Mouse (Mus musculus): ENCODE data around the gene Fdxr. TPM values are rescaled to one million over a fixed set of nuclear protein-coding genes. Genes with fewer than 3 reads are reported as not detected.

The Fdxr gene
- polyA plus RNA-seq (2014; fragmentation: Illumina TruSeq; extraction: RNeasy Lipid Tissue Mini Kit (QIAGEN cat#74804); ENCODE audit: low read depth, low replicate concordance) = 5.7 TPM

DNA sequence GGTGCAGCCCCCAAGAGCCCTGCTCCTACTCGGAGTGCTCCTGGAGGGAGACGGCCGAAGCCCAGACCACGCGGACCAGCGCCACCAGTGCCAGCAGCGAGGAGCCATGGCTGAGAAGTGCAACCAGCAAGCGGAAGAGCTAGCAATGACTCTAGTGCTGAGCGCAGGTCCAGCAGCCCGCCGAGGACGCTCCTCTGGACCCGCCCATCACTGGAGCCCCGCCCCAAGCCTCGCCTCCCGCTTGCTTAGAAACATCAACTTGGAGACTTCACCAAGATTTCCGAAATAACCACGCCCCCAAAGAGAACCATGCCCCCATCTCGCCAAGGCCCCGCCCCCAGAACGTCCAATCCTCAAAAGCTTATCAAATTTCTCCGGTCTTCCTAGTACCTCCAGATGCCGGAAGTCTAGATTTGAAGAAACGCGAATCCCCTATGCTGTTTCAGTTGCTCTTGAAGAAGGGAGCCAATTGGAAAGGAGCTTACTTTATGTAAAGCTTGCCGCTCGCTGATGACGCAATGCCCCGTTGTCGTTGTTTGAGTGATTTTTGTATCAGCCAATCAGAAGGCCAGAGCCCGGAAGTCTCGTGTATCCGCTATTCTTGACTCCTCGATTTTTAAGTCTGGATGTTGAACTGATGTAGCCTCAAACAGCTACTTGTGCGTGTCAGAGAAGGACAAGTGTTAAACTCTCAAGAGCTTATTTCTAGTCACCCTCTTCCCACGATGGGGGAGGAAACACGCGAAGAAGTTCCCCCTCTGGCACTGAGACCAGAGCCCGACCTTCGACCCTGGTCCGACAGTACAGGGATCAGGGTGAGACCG lies at the start of gene Fdxr:
Fdxr (minus strand) TSS at position 271 of the 824 bp plus-strand sequence.

DNA sequence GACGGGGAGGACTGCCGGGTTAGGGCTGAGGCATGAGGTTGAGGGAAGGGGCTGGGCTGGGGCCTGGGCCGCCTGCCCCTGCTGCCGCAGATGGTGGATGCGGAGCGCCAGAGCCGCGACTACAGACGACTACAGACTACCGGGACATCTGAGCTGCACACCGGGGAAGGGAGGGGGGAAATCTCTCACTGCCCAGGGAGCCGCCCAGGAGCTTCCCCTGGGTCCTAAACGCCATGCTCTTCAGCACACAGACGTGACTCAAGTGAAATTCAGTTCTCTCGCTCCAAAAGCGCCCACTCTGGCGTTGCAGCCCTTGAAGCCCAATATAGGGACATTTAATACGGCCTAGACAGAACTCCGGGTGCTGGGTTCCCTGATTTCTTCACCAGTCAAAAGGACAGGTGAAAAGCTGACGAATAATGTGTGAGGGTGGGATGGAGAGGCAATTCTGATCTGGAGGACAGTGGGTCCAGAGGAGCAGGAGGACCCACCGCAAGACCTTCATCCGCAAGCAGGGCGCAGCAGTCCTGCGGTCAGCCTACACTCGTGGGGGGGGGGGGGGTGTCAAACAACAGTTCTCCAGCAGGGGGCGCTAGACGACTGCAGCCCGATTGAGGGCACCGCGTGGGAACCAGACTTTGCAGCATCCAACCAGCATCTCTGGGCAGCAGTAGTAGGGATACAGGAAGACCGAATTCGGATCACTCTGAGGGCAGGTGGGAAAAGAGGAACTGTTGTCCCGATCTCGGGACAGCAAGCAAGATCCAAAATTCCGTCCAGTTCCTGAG lies 45.2 kb upstream of the Fdxr start, which contains the start of gene Ush1g:
Ush1g (minus strand) TSS at position 136 of the 788 bp plus-strand sequence.

DNA sequence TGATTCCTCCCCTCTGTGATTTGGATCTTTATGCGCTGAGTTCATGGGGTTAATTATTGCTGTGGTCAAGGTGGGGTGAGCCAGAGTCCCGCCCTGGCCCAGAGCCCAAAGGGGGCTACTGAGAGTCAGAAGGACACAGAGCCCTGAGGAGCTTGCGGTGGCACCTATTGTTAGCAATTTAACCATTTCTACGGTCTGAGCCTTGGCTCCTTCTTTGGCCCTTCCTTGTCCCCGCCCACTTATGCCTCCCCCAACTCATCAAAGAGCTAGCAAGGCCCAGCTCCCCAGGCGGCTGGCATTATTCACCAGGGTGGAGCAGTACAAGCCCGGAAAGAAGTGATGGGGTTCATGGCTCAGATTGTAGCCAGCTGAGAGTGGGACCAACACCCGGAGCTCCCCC lies 30.0 kb upstream of the Fdxr start, which contains the start of gene Otop2:
Otop2 (plus strand) TSS at position 301 of the 400 bp plus-strand sequence.

DNA sequence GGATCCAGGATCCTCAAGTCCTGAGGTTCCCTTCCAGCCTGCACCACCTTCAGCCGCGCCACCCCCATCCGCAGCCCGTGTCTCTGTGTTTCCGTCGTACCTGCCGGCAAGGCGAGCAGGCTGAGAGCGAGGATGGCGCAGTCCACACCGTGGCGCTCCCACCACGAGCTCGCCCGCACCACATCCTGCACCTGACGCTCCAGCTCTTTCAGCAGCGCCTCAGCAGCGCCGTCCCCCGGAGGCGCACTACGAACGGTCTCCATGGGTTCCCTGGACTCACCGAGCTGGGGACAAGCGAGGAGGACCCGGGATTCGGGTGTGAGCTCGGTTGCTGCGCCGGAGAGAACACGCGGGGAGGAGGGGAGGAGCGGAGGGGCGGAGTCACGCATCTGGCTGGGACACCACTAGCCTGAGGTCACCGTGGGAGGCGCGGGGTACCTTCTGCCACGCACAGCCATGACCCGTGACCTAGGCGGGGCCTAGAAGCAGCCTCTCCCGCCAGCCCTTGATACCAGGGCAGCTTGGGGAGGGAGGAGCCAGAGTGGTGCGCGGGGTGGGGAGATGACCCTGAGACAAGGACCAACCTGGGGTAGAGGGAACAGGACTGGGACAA lies 20.5 kb upstream of the Fdxr start, which contains the start of gene Fads6:
Fads6 (minus strand) TSS at position 450 of the 613 bp plus-strand sequence.

DNA sequence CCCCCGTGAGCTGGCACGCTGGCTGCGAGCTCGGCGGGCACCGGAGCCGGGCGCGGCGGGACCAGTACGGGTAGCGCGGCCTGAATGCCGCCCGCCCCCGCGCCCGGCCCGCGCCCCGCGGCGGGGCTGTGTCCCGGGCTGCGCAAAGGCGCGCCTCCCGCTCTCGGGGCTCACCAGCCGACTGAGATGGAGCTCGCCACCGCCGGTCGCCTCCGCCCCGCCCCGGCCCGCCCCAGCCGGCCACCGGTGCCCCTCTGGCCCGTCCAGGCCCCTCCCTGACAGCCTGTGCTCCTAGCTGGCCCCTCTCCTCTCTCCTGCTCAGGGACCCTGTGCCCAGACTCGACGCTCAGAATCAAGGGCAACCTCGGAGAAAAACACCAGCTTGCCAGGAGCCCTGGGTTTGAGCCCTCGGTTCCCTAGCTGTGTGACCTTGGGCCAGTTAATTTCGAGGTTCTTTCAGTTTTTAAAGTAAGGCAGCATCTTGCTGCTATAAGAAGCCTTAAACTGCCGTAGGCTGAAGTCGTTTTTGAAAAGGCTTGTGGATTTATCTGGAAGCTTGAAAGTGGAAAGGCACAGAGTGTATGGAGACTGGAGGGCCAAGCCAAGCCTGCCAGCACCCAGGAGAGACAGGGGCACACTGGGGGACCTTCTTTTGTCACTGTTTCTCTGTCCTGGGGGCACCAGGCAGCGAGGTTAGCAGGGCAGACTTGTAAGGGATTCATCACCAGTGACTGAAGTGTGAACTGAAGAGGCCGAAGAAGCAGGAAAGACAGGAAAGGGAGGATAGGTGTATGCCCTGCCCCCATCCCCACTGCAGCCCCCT lies 9.6 kb downstream of the Fdxr start, which contains the start of gene Grin2c:
Grin2c (minus strand) TSS at position 183 of the 823 bp plus-strand sequence.

Other genes with a start within 250 kb of the Fdxr start
- gene Cd300ld5, start 239.3 kb downstream of the Fdxr start, polyA plus RNA-seq (2014; fragmentation: Illumina TruSeq; extraction: RNeasy Lipid Tissue Mini Kit (QIAGEN cat#74804); ENCODE audit: low read depth, low replicate concordance) = 1.1 TPM
- gene Cd300ld3, start 228.6 kb downstream of the Fdxr start, polyA plus RNA-seq (2014; fragmentation: Illumina TruSeq; extraction: RNeasy Lipid Tissue Mini Kit (QIAGEN cat#74804); ENCODE audit: low read depth, low replicate concordance) = 1.1 TPM
- gene Cd300e, start 214.9 kb downstream of the Fdxr start, polyA plus RNA-seq (2014; fragmentation: Illumina TruSeq; extraction: RNeasy Lipid Tissue Mini Kit (QIAGEN cat#74804); ENCODE audit: low read depth, low replicate concordance) = not detected
- gene Rab37, start 185.6 kb downstream of the Fdxr start, polyA plus RNA-seq (2014; fragmentation: Illumina TruSeq; extraction: RNeasy Lipid Tissue Mini Kit (QIAGEN cat#74804); ENCODE audit: low read depth, low replicate concordance) = not detected
- not detected for gene Cd300lf, start 143.1 kb downstream of the Fdxr start, polyA plus RNA-seq (2014; fragmentation: Illumina TruSeq; extraction: RNeasy Lipid Tissue Mini Kit (QIAGEN cat#74804); ENCODE audit: low read depth, low replicate concordance)
- 5.1 TPM for gene Slc9a3r1, start 113.7 kb downstream of the Fdxr start, polyA plus RNA-seq (2014; fragmentation: Illumina TruSeq; extraction: RNeasy Lipid Tissue Mini Kit (QIAGEN cat#74804); ENCODE audit: low read depth, low replicate concordance)
- 0.13 TPM for gene Tmem104, start 89.6 kb downstream of the Fdxr start, polyA plus RNA-seq (2014; fragmentation: Illumina TruSeq; extraction: RNeasy Lipid Tissue Mini Kit (QIAGEN cat#74804); ENCODE audit: low read depth, low replicate concordance)
- 7.1 TPM for gene Nat9, start 89.2 kb downstream of the Fdxr start, polyA plus RNA-seq (2014; fragmentation: Illumina TruSeq; extraction: RNeasy Lipid Tissue Mini Kit (QIAGEN cat#74804); ENCODE audit: low read depth, low replicate concordance)
- gene Grin2c, start 9.8 kb downstream of the Fdxr start, polyA plus RNA-seq (2014; fragmentation: Illumina TruSeq; extraction: RNeasy Lipid Tissue Mini Kit (QIAGEN cat#74804); ENCODE audit: low read depth, low replicate concordance) = 0.04 TPM
- gene Fads6, start 20.6 kb upstream of the Fdxr start, polyA plus RNA-seq (2014; fragmentation: Illumina TruSeq; extraction: RNeasy Lipid Tissue Mini Kit (QIAGEN cat#74804); ENCODE audit: low read depth, low replicate concordance) = 3.2 TPM
- 0.53 TPM for gene Otop2, start 30.1 kb upstream of the Fdxr start, polyA plus RNA-seq (2014; fragmentation: Illumina TruSeq; extraction: RNeasy Lipid Tissue Mini Kit (QIAGEN cat#74804); ENCODE audit: low read depth, low replicate concordance)
- 0.28 TPM for gene Ush1g, start 45.0 kb upstream of the Fdxr start, polyA plus RNA-seq (2014; fragmentation: Illumina TruSeq; extraction: RNeasy Lipid Tissue Mini Kit (QIAGEN cat#74804); ENCODE audit: low read depth, low replicate concordance)
- gene Otop3, start 57.7 kb upstream of the Fdxr start, polyA plus RNA-seq (2014; fragmentation: Illumina TruSeq; extraction: RNeasy Lipid Tissue Mini Kit (QIAGEN cat#74804); ENCODE audit: low read depth, low replicate concordance) = not detected
- not detected for gene Hid1, start 90.7 kb upstream of the Fdxr start, polyA plus RNA-seq (2014; fragmentation: Illumina TruSeq; extraction: RNeasy Lipid Tissue Mini Kit (QIAGEN cat#74804); ENCODE audit: low read depth, low replicate concordance)
- 0.29 TPM for gene Cdr2l, start 104.9 kb upstream of the Fdxr start, polyA plus RNA-seq (2014; fragmentation: Illumina TruSeq; extraction: RNeasy Lipid Tissue Mini Kit (QIAGEN cat#74804); ENCODE audit: low read depth, low replicate concordance)
- 6.3 TPM for gene Mrpl58, start 126.7 kb upstream of the Fdxr start, polyA plus RNA-seq (2014; fragmentation: Illumina TruSeq; extraction: RNeasy Lipid Tissue Mini Kit (QIAGEN cat#74804); ENCODE audit: low read depth, low replicate concordance)
- 319 TPM for gene Atp5h, start 142.9 kb upstream of the Fdxr start, polyA plus RNA-seq (2014; fragmentation: Illumina TruSeq; extraction: RNeasy Lipid Tissue Mini Kit (QIAGEN cat#74804); ENCODE audit: low read depth, low replicate concordance)
- 9.7 TPM for gene Kctd2, start 143.1 kb upstream of the Fdxr start, polyA plus RNA-seq (2014; fragmentation: Illumina TruSeq; extraction: RNeasy Lipid Tissue Mini Kit (QIAGEN cat#74804); ENCODE audit: low read depth, low replicate concordance)
- 17.4 TPM for gene Trim80, start 163.5 kb upstream of the Fdxr start, polyA plus RNA-seq (2014; fragmentation: Illumina TruSeq; extraction: RNeasy Lipid Tissue Mini Kit (QIAGEN cat#74804); ENCODE audit: low read depth, low replicate concordance)
- gene Slc16a5, start 185.4 kb upstream of the Fdxr start, polyA plus RNA-seq (2014; fragmentation: Illumina TruSeq; extraction: RNeasy Lipid Tissue Mini Kit (QIAGEN cat#74804); ENCODE audit: low read depth, low replicate concordance) = 0.52 TPM
- gene Armc7, start 198.6 kb upstream of the Fdxr start, polyA plus RNA-seq (2014; fragmentation: Illumina TruSeq; extraction: RNeasy Lipid Tissue Mini Kit (QIAGEN cat#74804); ENCODE audit: low read depth, low replicate concordance) = 0.41 TPM
- gene Nt5c, start 214.8 kb upstream of the Fdxr start, polyA plus RNA-seq (2014; fragmentation: Illumina TruSeq; extraction: RNeasy Lipid Tissue Mini Kit (QIAGEN cat#74804); ENCODE audit: low read depth, low replicate concordance) = 2.5 TPM
- 114 TPM for gene Jpt1, start 237.3 kb upstream of the Fdxr start, polyA plus RNA-seq (2014; fragmentation: Illumina TruSeq; extraction: RNeasy Lipid Tissue Mini Kit (QIAGEN cat#74804); ENCODE audit: low read depth, low replicate concordance)

Data from testis, adult 10 weeks (tissue).